Mouse (Mus musculus): ENCODE results near the gene Aox3. TPM values are rescaled to one million over a fixed set of nuclear protein-coding genes. Genes with fewer than 3 reads are reported as not detected.

Gene Aox3
- polyA plus RNA-seq, 1 experiment: 1.5 TPM

DNA sequence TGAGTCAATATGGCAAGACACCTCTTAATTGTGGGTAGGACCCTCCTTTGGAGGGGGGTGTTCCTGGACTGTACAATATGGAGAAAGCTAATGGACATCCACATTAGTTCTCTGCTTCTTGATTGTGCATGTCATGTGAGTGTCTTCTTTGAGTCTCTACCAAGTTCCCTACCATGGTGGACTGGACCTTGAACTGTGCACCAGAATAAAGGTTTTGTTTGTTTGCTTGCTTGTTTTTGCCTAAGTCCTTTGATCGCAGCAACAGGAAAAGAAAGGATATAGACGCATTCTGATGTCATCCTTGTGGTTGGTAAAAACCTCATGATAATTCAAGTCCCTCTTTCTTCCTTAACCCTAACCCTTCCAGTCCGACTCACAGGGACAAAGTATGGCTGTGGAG, 5.3 kb downstream of the Aox3 start:
- Histone ChIP-seq H3K27ac (ENCODE audit: insufficient read depth, low read length) (no peak overlapping the region), H3K27me3 (ENCODE audit: control insufficient read depth, insufficient read depth, low read length, poor library complexity, severe bottlenecking) (no peaks in the 10 kb centered on the region), H3K9ac (ENCODE audit: low read depth, poor library complexity, severe bottlenecking) (no peak overlapping the region), H3K4me1 (ENCODE audit: control insufficient read depth, insufficient read depth, low read length) (no peaks in the 10 kb centered on the region), H3K4me3 (ENCODE audit: low read depth, low read length) (no peak overlapping the region), H3K9me3 (replicated peaks; ENCODE audit: control insufficient read depth, insufficient read depth, low read length, poor library complexity, severe bottlenecking) (no peaks in the 10 kb centered on the region), H3K36me3 (ENCODE audit: control insufficient read depth, insufficient read depth, low read length, poor library complexity, severe bottlenecking) (no peaks in the 10 kb centered on the region)
- TF ChIP-seq EP300 (IDR thresholded peaks at IDR 0.05; ENCODE audit: insufficient read depth, low read depth, low read length) (no peak), POLR2A (IDR thresholded peaks at IDR 0.05; ENCODE audit: insufficient read depth, low read length) (no peak), CTCF (IDR thresholded peaks at IDR 0.05; ENCODE audit: low read depth, low read length) (no peak)

DNA sequence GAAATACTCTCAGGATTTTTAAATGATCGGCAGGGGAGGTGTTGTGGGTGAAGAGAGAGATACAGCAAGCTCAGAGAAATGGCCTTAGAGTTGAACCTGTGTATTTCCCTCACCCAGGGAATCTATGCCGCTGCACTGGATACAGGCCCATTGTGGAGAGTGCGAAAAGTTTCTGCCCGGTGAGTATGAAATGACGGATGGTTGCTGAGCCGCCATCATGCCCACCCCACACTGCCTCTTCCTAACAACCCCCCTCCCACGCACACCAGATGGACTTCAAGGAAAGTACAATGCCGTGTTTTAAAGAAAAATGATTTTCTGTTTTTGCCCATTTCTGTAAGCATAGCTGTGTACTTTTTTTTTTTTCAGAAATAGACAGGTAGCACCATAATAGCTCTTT, 12.0 kb downstream of the Aox3 start:
- Histone ChIP-seq H3K9me3 (replicated peaks; ENCODE audit: control insufficient read depth, insufficient read depth, low read length, poor library complexity, severe bottlenecking) (no peaks in the 10 kb centered on the region), H3K27ac (ENCODE audit: insufficient read depth, low read length) (no peak overlapping the region), H3K36me3 (ENCODE audit: control insufficient read depth, insufficient read depth, low read length, poor library complexity, severe bottlenecking) (no peaks in the 10 kb centered on the region), H3K27me3 (ENCODE audit: control insufficient read depth, insufficient read depth, low read length, poor library complexity, severe bottlenecking) (no peaks in the 10 kb centered on the region), H3K4me3 (ENCODE audit: low read depth, low read length) (no peak overlapping the region), H3K4me1 (ENCODE audit: control insufficient read depth, insufficient read depth, low read length) (no peaks in the 10 kb centered on the region), H3K9ac (ENCODE audit: low read depth, poor library complexity, severe bottlenecking) (no peak overlapping the region)
- no peak for TF ChIP-seq EP300 (IDR thresholded peaks at IDR 0.05; ENCODE audit: insufficient read depth, low read depth, low read length)
- TF ChIP-seq CTCF (IDR thresholded peaks at IDR 0.05; ENCODE audit: low read depth, low read length): no peak
- TF ChIP-seq POLR2A (IDR thresholded peaks at IDR 0.05; ENCODE audit: insufficient read depth, low read length): no peak

DNA sequence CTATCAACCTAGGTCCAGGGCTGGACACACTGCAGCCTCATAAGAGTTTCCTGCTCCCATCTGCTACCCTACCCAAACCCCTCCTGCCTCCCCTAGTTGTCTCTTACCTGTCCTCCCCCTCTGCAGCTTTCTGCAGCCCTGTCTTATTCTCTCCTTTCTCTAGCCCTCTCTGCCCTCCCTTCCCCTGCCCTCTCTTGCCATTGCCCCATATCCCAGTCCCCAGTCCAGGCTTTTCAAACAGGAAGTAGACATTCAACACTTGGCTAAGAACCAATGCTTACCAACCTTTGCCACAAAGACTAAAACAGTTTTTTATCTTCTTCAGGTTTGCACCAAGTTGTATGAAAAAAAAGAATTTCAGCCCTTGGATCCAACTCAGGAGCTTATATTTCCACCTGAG, 25.0 kb downstream of the Aox3 start:
- Histone ChIP-seq H3K9me3 (replicated peaks; ENCODE audit: control insufficient read depth, insufficient read depth, low read length, poor library complexity, severe bottlenecking) (no peaks in the 10 kb centered on the region), H3K27me3 (ENCODE audit: control insufficient read depth, insufficient read depth, low read length, poor library complexity, severe bottlenecking) (0 out of 2 replicates have a peak, but pooled peaks cover 1% of the 10 kb centered on the region), H3K27ac (ENCODE audit: insufficient read depth, low read length) (no peak overlapping the region), H3K4me1 (ENCODE audit: control insufficient read depth, insufficient read depth, low read length) (no peaks in the 10 kb centered on the region), H3K4me3 (ENCODE audit: low read depth, low read length) (no peak overlapping the region), H3K9ac (ENCODE audit: low read depth, poor library complexity, severe bottlenecking) (no peak overlapping the region), H3K36me3 (ENCODE audit: control insufficient read depth, insufficient read depth, low read length, poor library complexity, severe bottlenecking) (no peaks in the 10 kb centered on the region)
- no peak for TF ChIP-seq EP300 (IDR thresholded peaks at IDR 0.05; ENCODE audit: insufficient read depth, low read depth, low read length)
- TF ChIP-seq POLR2A (IDR thresholded peaks at IDR 0.05; ENCODE audit: insufficient read depth, low read length): no peak
- no peak for TF ChIP-seq CTCF (IDR thresholded peaks at IDR 0.05; ENCODE audit: low read depth, low read length)

DNA sequence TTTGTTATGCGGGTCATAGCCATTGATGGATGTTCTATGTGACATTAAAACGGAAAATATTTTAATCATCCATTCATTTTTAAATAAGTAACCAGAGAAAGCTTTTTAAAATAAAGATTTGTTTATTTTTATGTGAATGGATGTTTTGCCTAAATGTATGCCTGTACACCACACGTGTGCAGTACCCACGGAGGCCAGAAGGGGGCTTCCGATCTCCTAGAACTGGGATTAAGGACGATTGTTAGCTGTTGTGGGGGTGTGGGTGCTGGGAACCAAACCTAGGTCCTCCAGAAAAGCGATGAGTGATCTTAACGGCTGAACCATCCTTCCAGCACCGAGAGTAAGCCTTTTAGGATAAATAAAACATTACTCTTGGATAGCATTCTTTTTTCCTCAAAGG, 26.1 kb downstream of the Aox3 start:
- Histone ChIP-seq H3K27me3 (ENCODE audit: control insufficient read depth, insufficient read depth, low read length, poor library complexity, severe bottlenecking) (0 out of 2 replicates have a peak, but pooled peaks cover 1% of the 10 kb centered on the region), H3K4me1 (ENCODE audit: control insufficient read depth, insufficient read depth, low read length) (no peaks in the 10 kb centered on the region), H3K9me3 (replicated peaks; ENCODE audit: control insufficient read depth, insufficient read depth, low read length, poor library complexity, severe bottlenecking) (no peaks in the 10 kb centered on the region), H3K4me3 (ENCODE audit: low read depth, low read length) (no peak overlapping the region), H3K9ac (ENCODE audit: low read depth, poor library complexity, severe bottlenecking) (no peak overlapping the region), H3K36me3 (ENCODE audit: control insufficient read depth, insufficient read depth, low read length, poor library complexity, severe bottlenecking) (no peaks in the 10 kb centered on the region), H3K27ac (ENCODE audit: insufficient read depth, low read length) (no peak overlapping the region)
- TF ChIP-seq EP300 (IDR thresholded peaks at IDR 0.05; ENCODE audit: insufficient read depth, low read depth, low read length) (no peak), CTCF (IDR thresholded peaks at IDR 0.05; ENCODE audit: low read depth, low read length) (peak; percentile 35)

DNA sequence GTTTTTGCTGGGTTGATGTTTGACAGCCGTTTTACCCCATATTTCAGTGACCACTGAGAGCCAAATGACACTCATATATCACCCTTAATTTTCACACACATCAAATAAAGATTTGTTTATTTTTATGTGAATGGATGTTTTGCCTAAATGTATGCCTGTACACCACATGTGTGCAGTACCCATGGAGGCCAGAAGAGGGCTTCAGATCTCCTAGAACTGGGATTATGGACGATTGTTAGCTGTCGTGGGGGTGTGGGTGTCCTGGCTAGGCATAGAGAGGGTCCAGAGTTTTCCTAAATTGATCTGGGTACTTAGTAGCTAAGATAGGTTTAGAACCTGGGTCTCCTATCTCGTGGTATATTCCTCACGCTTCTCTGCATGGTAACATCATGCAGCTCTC, 27.7 kb downstream of the Aox3 start:
- 0 out of 2 replicates have a peak, but pooled peaks cover 1% of the 10 kb centered on the region for H3K27me3 ChIP-seq (ENCODE audit: control insufficient read depth, insufficient read depth, low read length, poor library complexity, severe bottlenecking)
- no peaks in the 10 kb centered on the region for H3K9me3 ChIP-seq (replicated peaks; ENCODE audit: control insufficient read depth, insufficient read depth, low read length, poor library complexity, severe bottlenecking)
- H3K4me3 ChIP-seq (ENCODE audit: low read depth, low read length): no peak overlapping the region
- H3K4me1 ChIP-seq (ENCODE audit: control insufficient read depth, insufficient read depth, low read length): no peaks in the 10 kb centered on the region
- H3K27ac ChIP-seq (ENCODE audit: insufficient read depth, low read length): no peak overlapping the region
- H3K36me3 ChIP-seq (ENCODE audit: control insufficient read depth, insufficient read depth, low read length, poor library complexity, severe bottlenecking): no peaks in the 10 kb centered on the region
- no peak for TF ChIP-seq POLR2A (IDR thresholded peaks at IDR 0.05; ENCODE audit: insufficient read depth, low read length)
- TF ChIP-seq EP300 (IDR thresholded peaks at IDR 0.05; ENCODE audit: insufficient read depth, low read depth, low read length): no peak
- no peak for TF ChIP-seq CTCF (IDR thresholded peaks at IDR 0.05; ENCODE audit: low read depth, low read length)
- no peak overlapping the region for H3K9ac ChIP-seq (ENCODE audit: low read depth, poor library complexity, severe bottlenecking)

DNA sequence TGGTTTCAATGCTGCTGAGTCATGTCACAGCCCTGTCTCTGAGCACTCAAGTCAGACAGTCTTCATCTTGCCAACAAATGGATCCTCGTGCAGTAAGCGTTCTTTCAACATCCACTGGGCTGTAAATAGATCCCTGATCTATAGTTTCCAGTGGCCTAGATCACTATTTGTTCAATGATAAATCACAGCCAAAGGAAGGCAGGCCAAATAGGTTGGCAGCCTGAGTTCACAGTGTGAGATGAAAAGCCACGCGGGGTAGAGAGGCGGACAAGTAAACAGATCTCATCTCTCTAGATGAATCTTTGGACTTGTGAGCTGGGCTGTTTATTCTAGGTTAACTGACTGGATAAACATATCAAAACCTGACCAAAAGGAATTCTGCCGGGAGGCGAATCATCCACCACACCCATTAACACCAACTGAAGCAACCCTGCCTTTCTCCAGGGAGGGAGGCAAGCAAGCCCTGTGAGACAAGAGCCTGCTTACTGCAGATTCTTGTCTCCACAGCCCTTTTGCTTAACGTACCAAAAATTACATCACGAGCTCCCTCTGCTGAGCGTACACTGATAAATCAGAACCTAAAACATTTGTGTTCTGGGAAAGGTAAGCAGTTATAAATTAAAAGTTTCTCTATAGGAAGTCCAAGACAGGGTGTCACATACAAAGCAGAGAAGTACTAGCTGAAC, 31.6 kb downstream of the Aox3 start:
- no peaks in the 10 kb centered on the region for H3K9me3 ChIP-seq (replicated peaks; ENCODE audit: control insufficient read depth, insufficient read depth, low read length, poor library complexity, severe bottlenecking)
- no peaks in the 10 kb centered on the region for H3K4me1 ChIP-seq (ENCODE audit: control insufficient read depth, insufficient read depth, low read length)

More for the DNA sequence above, 31.6 kb downstream of the Aox3 start:
- 0 out of 2 replicates have a peak, but pooled peaks cover 1% of the 10 kb centered on the region for H3K27me3 ChIP-seq (ENCODE audit: control insufficient read depth, insufficient read depth, low read length, poor library complexity, severe bottlenecking)
- no peak overlapping the region for H3K9ac ChIP-seq (ENCODE audit: low read depth, poor library complexity, severe bottlenecking)
- no peaks in the 10 kb centered on the region for H3K36me3 ChIP-seq (ENCODE audit: control insufficient read depth, insufficient read depth, low read length, poor library complexity, severe bottlenecking)
- no peak overlapping the region for H3K4me3 ChIP-seq (ENCODE audit: low read depth, low read length)
- TF ChIP-seq CTCF (IDR thresholded peaks at IDR 0.05; ENCODE audit: low read depth, low read length) (no peak), EP300 (IDR thresholded peaks at IDR 0.05; ENCODE audit: insufficient read depth, low read depth, low read length) (no peak), POLR2A (IDR thresholded peaks at IDR 0.05; ENCODE audit: insufficient read depth, low read length) (no peak)
- H3K27ac ChIP-seq (ENCODE audit: insufficient read depth, low read length): no peak overlapping the region

Data from ES-Bruce4 (cell line).